Mouse (Mus musculus): Measurements from ENCODE around the gene Piga. TPM values are rescaled to one million over a fixed set of nuclear protein-coding genes. Genes with fewer than 3 reads are reported as not detected.

Piga gene
- polyA plus RNA-seq, 1 experiment from 2014 or later = 11.2 TPM

DNA sequence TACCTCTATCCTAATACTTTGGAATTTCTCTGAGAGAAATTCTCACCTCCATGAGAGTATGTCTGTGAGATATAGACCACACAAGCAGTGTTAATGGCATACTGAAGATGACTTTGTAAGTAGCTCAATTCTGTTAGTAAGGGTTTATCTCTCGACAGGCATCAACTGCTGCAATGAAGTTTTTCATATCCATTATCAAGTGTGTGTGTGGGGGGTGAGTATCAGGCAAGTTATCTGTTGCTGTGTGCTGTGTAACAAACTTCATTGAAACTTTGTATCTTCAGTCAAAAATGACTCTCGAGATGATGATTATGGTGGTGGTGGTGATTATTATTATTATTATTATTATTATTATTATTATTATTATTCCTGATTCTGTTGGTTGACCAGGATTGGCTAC is 2.8 kb upstream of the Piga start:
- Histone ChIP-seq H3K4me2 (replicated peaks) (no peak overlapping the region), H3K4me3 (no peak overlapping the region), H3K27ac (no peak overlapping the region), H3K9ac (no peak overlapping the region), H3K9me3 (no peaks in the 10 kb centered on the region), H3K36me3 (no peaks in the 10 kb centered on the region), H3K4me1 (no peaks in the 10 kb centered on the region), H3K27me3 (replicated peaks) (no peaks in the 10 kb centered on the region)
- 85% methylated on average over 2 of the region's 2 CpGs for WGBS
- no peak for ATAC-seq (ENCODE audit: low FRiP score, low read depth)

DNA sequence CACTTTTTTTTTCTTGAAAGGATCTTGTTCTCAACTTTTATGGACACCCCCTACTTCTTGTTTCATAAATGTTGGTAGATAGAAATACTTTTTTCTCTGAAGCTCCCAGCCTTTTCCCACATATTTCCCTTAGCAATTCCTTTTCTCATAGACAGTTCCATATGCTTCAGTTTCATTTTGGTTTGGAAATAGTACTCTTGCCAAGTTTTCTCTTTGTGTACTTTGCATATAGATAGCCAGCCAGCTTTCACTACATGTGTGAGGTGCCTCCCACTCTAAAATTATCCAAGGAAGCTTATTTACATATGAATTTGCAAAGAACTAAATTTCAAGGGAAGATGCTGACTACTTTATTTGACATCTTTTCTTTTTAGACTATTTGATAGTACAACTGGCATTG is 1.6 kb upstream of the Piga start:
- no peaks in the 10 kb centered on the region for H3K4me1 ChIP-seq
- no peaks in the 10 kb centered on the region for H3K27me3 ChIP-seq (replicated peaks)
- H3K4me2 ChIP-seq (replicated peaks) = no peak overlapping the region
- ATAC-seq (ENCODE audit: low FRiP score, low read depth) = no peak
- no peaks in the 10 kb centered on the region for H3K36me3 ChIP-seq
- no peaks in the 10 kb centered on the region for H3K9me3 ChIP-seq
- no peak overlapping the region for H3K9ac ChIP-seq
- no peak overlapping the region for H3K4me3 ChIP-seq
- no peak overlapping the region for H3K27ac ChIP-seq

DNA sequence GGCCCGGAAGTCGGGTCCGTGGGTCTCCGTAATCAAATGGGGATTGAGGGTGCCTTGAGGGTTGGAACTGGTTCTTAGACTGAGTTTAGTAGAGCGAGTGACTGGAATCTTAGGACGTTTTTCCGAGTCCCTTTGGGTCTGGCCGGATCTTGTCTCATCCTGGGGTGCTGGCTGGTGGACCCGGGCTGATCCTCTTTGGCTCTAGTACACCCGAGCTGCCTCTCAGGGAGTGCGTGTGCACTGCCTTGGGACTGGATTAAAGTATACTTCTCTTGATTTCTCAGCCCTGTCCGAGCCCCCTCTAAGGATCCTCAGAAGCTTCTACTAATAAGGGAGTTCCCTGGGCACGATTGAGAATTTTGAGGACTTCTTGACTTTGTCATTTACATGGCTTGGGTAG is 368 bp downstream of the Piga start:
- no peak overlapping the region for H3K27ac ChIP-seq
- no peaks in the 10 kb centered on the region for H3K4me1 ChIP-seq
- no peaks in the 10 kb centered on the region for H3K9me3 ChIP-seq
- peak; percentile 49 for ATAC-seq (ENCODE audit: low FRiP score, low read depth)
- no peaks in the 10 kb centered on the region for H3K27me3 ChIP-seq (replicated peaks)
- H3K4me2 ChIP-seq (replicated peaks) = peak overlapping the region; percentile 59
- H3K4me3 ChIP-seq = peak overlapping the region; percentile 49
- H3K9ac ChIP-seq = peak overlapping the region; percentile 56
- no peaks in the 10 kb centered on the region for H3K36me3 ChIP-seq
- 20% methylated on average over 13 of the region's 13 CpGs for WGBS

DNA sequence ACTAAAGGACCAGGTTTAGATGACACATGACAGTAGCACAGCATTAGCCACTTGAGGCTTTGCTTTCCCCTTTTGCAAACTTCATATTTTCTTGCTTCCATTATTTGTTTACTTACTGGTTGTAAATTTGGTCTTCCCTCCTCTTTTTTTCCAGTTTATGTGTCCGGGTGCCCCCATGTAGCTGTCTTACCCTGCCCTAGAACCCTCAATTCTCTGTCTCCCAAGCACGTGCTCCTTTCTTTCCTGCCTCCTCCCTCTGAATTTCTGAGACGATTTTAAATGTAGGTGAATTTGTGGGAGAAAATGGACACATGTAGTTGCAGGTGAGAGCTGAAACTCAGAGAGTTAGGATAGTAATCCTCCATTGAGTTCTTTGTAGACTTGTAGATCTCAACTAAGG is 931 bp downstream of the Piga start:
- 58% methylated on average over 3 of the region's 3 CpGs for WGBS

DNA sequence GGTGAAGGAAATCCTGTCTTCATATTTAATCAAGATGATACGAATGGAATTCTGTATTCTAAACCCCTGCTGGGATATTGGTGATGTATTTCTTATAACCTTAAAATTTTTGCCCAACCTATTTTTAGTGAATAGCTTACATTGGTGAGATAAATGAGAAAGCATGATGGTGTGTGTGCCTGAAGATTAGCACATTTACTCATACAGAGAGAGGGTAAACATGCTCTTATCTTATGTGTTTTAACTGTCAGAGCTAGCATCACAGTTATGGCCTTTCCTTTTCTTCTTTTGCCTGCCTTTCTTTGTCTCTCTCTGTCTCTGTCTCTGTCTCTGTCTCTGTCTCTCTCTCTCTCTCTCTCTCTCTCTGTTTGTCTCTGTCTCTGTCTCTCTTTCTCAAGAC is 5.2 kb downstream of the Piga start:
- H3K9me3 ChIP-seq = no peaks in the 10 kb centered on the region
- no peak overlapping the region for H3K4me3 ChIP-seq
- H3K9ac ChIP-seq = no peak overlapping the region
- no peaks in the 10 kb centered on the region for H3K36me3 ChIP-seq
- H3K4me2 ChIP-seq (replicated peaks) = no peak overlapping the region
- H3K27me3 ChIP-seq (replicated peaks) = no peaks in the 10 kb centered on the region
- no peak overlapping the region for H3K27ac ChIP-seq
- no peak for ATAC-seq (ENCODE audit: low FRiP score, low read depth)
- 82% methylated on average over 1 of the region's 1 CpGs for WGBS
- no peaks in the 10 kb centered on the region for H3K4me1 ChIP-seq

More for the DNA sequence above, 931 bp downstream of the Piga start:
- no peak for ATAC-seq (ENCODE audit: low FRiP score, low read depth)
- H3K4me2 ChIP-seq (replicated peaks) = peak overlapping the region; percentile 59
- no peaks in the 10 kb centered on the region for H3K36me3 ChIP-seq
- no peak overlapping the region for H3K27ac ChIP-seq
- H3K4me1 ChIP-seq = no peaks in the 10 kb centered on the region
- no peaks in the 10 kb centered on the region for H3K9me3 ChIP-seq
- H3K27me3 ChIP-seq (replicated peaks) = no peaks in the 10 kb centered on the region
- H3K4me3 ChIP-seq = peak overlapping the region; percentile 49
- H3K9ac ChIP-seq = peak overlapping the region; percentile 56; the same call in 1 of the 2 replicates

DNA sequence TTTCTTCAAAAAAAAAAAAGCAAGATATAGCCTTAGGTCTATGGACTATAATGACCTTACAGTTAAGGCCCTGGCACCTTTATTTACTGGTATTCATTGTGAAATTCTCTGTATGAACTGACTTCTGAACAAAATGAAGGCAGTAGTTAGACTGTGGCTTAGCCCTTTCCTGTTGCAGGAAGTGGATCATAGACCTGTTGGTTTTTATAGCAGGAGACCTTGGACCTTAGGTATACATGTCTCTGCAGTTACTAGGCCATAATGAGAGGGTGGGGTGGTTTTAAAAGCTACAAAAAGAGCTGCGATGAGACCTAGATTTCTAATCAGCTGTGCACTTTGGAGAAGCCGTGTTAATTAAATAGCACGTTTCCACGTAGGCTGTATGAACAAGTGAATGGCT is 7.7 kb downstream of the Piga start:
- no peak overlapping the region for H3K4me2 ChIP-seq (replicated peaks)
- no peaks in the 10 kb centered on the region for H3K9me3 ChIP-seq
- H3K4me1 ChIP-seq = no peaks in the 10 kb centered on the region
- ATAC-seq (ENCODE audit: low FRiP score, low read depth) = no peak
- WGBS = 95% methylated on average over 4 of the region's 4 CpGs
- H3K27ac ChIP-seq = no peak overlapping the region
- 0 out of 2 replicates have a peak, but pooled peaks cover 3% of the 10 kb centered on the region for H3K36me3 ChIP-seq
- no peak overlapping the region for H3K9ac ChIP-seq
- no peak overlapping the region for H3K4me3 ChIP-seq
- H3K27me3 ChIP-seq (replicated peaks) = no peaks in the 10 kb centered on the region

DNA sequence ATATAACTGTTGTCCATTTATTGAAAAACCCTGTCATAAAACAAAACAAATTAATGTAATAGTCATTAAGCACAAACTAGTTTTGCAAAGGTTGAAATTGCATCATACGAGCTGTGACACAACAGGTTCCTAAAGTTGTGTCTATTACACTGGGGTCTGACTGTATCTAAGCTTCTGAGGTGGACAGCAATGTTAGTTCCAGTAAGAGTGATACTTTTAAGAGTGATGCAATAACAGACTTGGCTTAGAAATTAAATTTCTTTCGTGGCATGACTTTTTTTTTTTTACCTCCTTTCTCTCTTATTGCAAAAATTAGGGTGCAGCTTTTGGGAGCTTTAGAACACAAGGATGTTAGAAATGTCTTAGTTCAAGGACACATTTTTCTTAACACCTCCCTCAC is 8.6 kb downstream of the Piga start:
- no peak overlapping the region for H3K9ac ChIP-seq
- no peak overlapping the region for H3K4me2 ChIP-seq (replicated peaks)
- no peaks in the 10 kb centered on the region for H3K4me1 ChIP-seq
- H3K4me3 ChIP-seq = no peak overlapping the region
- no peaks in the 10 kb centered on the region for H3K9me3 ChIP-seq
- 82% methylated on average over 2 of the region's 2 CpGs for WGBS
- H3K27me3 ChIP-seq (replicated peaks) = no peaks in the 10 kb centered on the region
- H3K36me3 ChIP-seq = 0 out of 2 replicates have a peak, but pooled peaks cover 3% of the 10 kb centered on the region
- H3K27ac ChIP-seq = no peak overlapping the region
- no peak for ATAC-seq (ENCODE audit: low FRiP score, low read depth)

DNA sequence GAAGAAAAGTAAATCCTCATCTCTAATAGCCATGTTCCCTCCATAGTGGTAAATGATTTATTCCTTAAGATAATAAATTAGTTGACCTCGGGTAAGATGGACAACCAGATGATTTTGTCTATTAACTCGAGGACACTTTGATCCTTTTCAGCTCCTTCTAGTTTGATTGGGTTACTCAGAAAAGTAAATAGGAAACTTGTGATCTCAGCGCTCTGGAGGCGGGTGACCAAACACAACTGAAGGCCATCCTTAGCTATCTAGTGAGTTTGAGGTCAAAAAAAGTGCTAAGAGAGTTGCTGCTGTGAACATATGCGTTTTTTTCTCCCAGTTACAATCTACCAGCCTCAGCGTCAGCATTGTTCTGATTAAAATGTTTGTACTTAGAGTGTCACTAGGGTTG is 11.0 kb downstream of the Piga start:
- H3K4me2 ChIP-seq (replicated peaks) = no peak overlapping the region

DNA sequence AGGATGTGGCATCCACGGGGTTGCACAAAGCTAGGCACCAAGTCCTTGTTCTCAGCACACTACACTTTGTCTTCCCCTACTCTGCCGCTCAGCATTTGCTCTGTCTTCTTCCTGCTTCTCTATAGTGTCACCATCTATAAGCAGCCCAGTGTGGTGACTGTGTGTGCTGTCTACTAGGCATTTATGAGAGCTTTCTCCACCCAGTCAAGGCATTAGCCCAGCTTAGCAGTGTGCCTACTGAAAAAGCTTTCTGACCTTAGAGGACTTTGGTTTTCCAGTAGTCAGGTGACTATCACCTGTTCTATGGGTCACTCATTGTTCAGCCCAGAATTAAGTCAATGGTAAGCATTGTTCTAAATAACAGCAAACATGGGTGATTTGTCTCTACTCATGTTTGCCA is 11.5 kb downstream of the Piga start:
- Histone ChIP-seq H3K9me3 (no peaks in the 10 kb centered on the region), H3K4me3 (no peak overlapping the region), H3K4me2 (replicated peaks) (no peak overlapping the region), H3K27ac (no peak overlapping the region), H3K36me3 (0 out of 2 replicates have a peak, but pooled peaks cover 3% of the 10 kb centered on the region), H3K9ac (no peak overlapping the region), H3K27me3 (replicated peaks) (no peaks in the 10 kb centered on the region), H3K4me1 (no peaks in the 10 kb centered on the region)
- no peak for ATAC-seq (ENCODE audit: low FRiP score, low read depth)
- 91% methylated on average over 2 of the region's 2 CpGs for WGBS

More for the DNA sequence above, 11.0 kb downstream of the Piga start:
- 90% methylated on average over 6 of the region's 6 CpGs for WGBS
- no peak overlapping the region for H3K4me3 ChIP-seq
- no peak overlapping the region for H3K27ac ChIP-seq
- no peaks in the 10 kb centered on the region for H3K27me3 ChIP-seq (replicated peaks)
- H3K36me3 ChIP-seq = 0 out of 2 replicates have a peak, but pooled peaks cover 3% of the 10 kb centered on the region
- no peaks in the 10 kb centered on the region for H3K4me1 ChIP-seq
- no peaks in the 10 kb centered on the region for H3K9me3 ChIP-seq
- H3K9ac ChIP-seq = no peak overlapping the region
- no peak for ATAC-seq (ENCODE audit: low FRiP score, low read depth)

DNA sequence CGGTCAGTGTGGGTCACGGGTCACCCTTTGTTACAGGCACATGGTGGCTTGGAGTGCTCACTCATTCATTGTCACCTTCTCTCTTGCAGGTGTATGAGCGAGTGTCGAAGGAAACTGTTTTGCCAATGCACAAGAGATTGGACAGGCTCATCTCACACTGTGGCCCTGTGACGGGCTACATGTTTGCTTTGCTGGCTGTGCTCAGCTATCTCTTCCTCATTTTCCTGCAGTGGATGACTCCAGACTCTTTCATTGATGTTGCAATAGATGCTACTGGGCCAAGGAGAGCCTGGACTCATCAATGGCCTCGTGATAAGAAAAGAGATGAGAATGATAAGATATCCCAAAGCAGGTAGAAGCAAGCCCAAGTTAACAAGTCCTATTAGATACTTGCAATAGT is 12.0 kb downstream of the Piga start:
- Histone ChIP-seq H3K9me3 (no peaks in the 10 kb centered on the region), H3K4me1 (no peaks in the 10 kb centered on the region), H3K4me2 (replicated peaks) (no peak overlapping the region), H3K27ac (no peak overlapping the region), H3K27me3 (replicated peaks) (no peaks in the 10 kb centered on the region), H3K4me3 (no peak overlapping the region), H3K36me3 (0 out of 2 replicates have a peak, but pooled peaks cover 3% of the 10 kb centered on the region), H3K9ac (no peak overlapping the region)
- ATAC-seq (ENCODE audit: low FRiP score, low read depth) = no peak
- WGBS = 91% methylated on average over 6 of the region's 6 CpGs

DNA sequence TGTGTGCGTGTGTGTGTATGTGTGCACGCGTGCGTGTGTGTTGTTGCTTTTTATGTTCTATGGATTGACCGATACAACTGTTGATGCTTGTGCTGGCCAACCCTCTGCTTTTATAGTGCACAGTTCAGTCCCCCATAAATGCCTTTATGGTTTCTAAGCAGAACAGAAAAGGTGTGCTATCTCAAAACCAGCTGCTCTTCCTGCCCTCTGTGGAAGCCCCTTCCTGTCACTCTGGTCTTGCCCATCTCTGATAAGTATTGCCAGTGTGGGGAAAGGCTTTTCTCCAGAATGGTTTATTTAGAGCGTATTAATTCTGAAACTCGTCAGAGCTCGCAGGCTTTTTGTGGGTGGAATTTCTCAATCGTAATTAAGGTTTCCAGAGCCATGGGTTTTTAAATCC is 13.1 kb downstream of the Piga start:
- Histone ChIP-seq H3K4me2 (replicated peaks) (no peak overlapping the region), H3K36me3 (0 out of 2 replicates have a peak, but pooled peaks cover 3% of the 10 kb centered on the region), H3K4me1 (no peaks in the 10 kb centered on the region), H3K9ac (no peak overlapping the region), H3K4me3 (no peak overlapping the region), H3K27me3 (replicated peaks) (no peaks in the 10 kb centered on the region), H3K9me3 (no peaks in the 10 kb centered on the region), H3K27ac (no peak overlapping the region)
- no peak for ATAC-seq (ENCODE audit: low FRiP score, low read depth)
- 95% methylated on average over 9 of the region's 9 CpGs for WGBS

DNA sequence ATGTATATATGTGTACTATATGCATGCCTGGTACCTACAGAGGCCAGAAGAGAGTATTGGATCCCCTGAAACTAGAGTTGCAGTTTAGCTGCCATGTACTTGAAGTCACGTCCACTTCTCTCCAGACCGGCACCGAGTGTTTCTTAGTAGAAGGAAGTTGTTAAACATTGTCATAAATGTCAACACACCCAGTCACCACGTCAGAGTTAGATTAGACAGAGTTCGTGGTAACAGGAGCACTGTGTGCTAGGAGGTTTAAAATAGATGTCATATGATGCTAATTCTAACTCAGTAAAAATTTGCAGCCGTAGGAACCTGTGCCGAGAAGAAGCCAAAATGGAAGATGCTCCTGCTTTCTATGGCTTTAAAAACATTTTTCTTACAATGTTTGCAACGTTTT is 17.1 kb downstream of the Piga start, which contains the start of gene Asb11:
TSS of gene Asb11 (plus strand) at position 286 of the 400 bp plus-strand sequence.
- WGBS = 82% methylated on average over 8 of the region's 8 CpGs
- Histone ChIP-seq H3K27me3 (replicated peaks) (no peaks in the 10 kb centered on the region), H3K9ac (no peak within 1 kb of the TSS), H3K36me3 (no peaks in the 10 kb centered on the region), H3K27ac (no peak within 1 kb of the TSS), H3K4me3 (no peak within 1 kb of the TSS), H3K9me3 (no peaks in the 10 kb centered on the region), H3K4me2 (replicated peaks) (no peak within 1 kb of the TSS), H3K4me1 (no peaks in the 10 kb centered on the region)
- no peak for ATAC-seq (ENCODE audit: low FRiP score, low read depth)

DNA sequence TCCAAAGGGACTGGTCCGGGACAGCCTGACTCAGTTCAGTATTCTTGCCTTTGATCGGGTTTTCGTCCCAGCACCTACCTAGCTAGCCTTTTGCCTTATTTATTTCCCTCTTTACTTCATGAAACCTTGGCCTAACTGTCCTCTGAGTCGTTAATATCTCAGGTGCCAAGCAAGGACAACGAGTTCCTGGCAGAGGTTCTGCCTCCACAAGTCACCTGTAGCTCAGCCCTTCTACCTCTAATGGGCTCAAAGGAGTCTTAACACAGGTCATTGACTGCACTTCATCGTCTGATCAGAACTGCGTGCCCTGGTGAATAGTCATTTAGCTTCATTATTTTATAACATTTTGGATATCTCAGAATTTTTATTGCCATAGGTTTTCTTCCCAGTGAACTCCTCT is 19.9 kb downstream of the Piga start:
- no peak for ATAC-seq (ENCODE audit: low FRiP score, low read depth)
- no peaks in the 10 kb centered on the region for H3K36me3 ChIP-seq
- 89% methylated on average over 7 of the region's 7 CpGs for WGBS
- no peaks in the 10 kb centered on the region for H3K4me1 ChIP-seq
- H3K9ac ChIP-seq = no peak overlapping the region
- no peak overlapping the region for H3K27ac ChIP-seq
- no peaks in the 10 kb centered on the region for H3K9me3 ChIP-seq
- no peak overlapping the region for H3K4me3 ChIP-seq
- no peaks in the 10 kb centered on the region for H3K27me3 ChIP-seq (replicated peaks)
- no peak overlapping the region for H3K4me2 ChIP-seq (replicated peaks)

Data from neural tube, embryonic 12.5 days (tissue).